Mouse (Mus musculus): ENCODE measurements around the gene Tmem30b. TPM values are rescaled to one million over a fixed set of nuclear protein-coding genes. Genes with fewer than 3 reads are reported as not detected.
"Not testable (repeated sequence)": the region's sequence is repeated elsewhere in the genome, so short reads cannot be mapped to it uniquely, and the experiment has no call there.

The Tmem30b gene
- polyA plus RNA-seq, 1 experiment from 2014 or later: 0.27 TPM

DNA sequence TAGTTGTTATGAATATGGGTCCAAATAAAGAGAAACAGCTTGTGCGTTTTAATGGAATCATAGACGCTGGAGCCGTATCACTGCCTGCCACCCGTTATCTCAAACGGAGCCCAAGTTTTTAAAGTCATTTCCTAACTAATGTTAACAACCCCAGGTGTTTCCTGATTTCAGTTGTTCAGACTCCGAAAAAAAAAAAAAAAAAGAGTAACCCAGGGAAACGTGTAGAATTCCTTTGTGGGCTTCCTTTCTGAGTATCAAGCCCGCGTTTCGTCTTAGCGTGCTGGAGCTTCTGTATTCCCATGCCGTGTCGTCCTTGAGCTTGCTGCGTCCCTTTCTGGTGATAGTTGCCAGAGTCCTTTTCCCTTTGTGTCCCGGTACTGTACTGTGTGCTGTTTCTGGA lies 28.4 kb upstream of the Tmem30b start:
- Histone ChIP-seq H3K27me3 (ENCODE audit: control insufficient read depth, insufficient read depth, low read length) (no peaks in the 10 kb centered on the region), H3K4me3 (ENCODE audit: control insufficient read depth in 1 of 2, insufficient read depth in 1 of 2, low read depth in 1 of 2, low read length in 2 of 2) (peak overlapping the region in 1 of 2 experiments; percentile 14; a peak in 1 of 4 replicates), H3K36me3 (ENCODE audit: control insufficient read depth, insufficient read depth, low read length) (no peaks in the 10 kb centered on the region), H3K9ac (ENCODE audit: low read length) (0 out of 2 replicates have a peak overlapping the region, but pooled peaks have one; percentile 44), H3K9me3 (ENCODE audit: control insufficient read depth, low read length) (no peaks in the 10 kb centered on the region), H3K27ac (replicated peaks in 1 of 2; ENCODE audit: control insufficient read depth in 1 of 2, insufficient read depth in 1 of 2, low read depth in 2 of 2, low read length in 2 of 2) (peak overlapping the region; percentile 24 to 53), H3K4me2 (ENCODE audit: low read length) (peak overlapping the region; percentile 58), H3K4me1 (ENCODE audit: control insufficient read depth in 2 of 2, insufficient read depth in 2 of 2, low read length in 2 of 2) (peaks cover 5% of the 10 kb centered on the region in 2 experiments)
- 37% methylated on average over 15 of the region's 15 CpGs for WGBS
- ATAC-seq (ENCODE audit: insufficient number of reproducible peaks, insufficient read depth, low FRiP score, low read depth): 0 out of 2 replicates have a peak, but pooled peaks have one; percentile 26

DNA sequence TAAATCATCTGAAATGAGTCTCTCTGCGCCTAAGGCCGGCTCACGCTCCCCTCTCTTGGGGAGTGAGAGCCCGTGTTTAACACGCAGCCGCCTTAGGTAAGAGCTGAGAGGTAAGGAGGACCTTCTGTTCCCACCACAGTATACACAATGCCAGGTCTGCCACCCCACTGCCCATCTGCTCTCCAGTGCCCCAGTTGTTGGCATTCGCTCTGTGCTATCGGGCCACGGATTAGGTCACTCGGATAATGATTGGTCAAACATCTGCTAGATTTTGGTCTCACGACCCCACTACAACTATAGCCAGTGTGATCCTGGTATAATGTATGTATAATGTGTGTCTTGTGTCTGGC lies 19.4 kb upstream of the Tmem30b start:
- Histone ChIP-seq H3K36me3 (ENCODE audit: control insufficient read depth, insufficient read depth, low read length) (no peaks in the 10 kb centered on the region), H3K4me2 (ENCODE audit: low read length) (peak overlapping the region; percentile 93), H3K4me1 (ENCODE audit: control insufficient read depth in 2 of 2, insufficient read depth in 2 of 2, low read length in 2 of 2) (peaks cover 0 to 4% of the 10 kb centered on the region in 2 experiments; a peak in 1 of 4 replicates), H3K9me3 (ENCODE audit: control insufficient read depth, low read length) (no peaks in the 10 kb centered on the region), H3K27ac (replicated peaks in 1 of 2; ENCODE audit: control insufficient read depth in 1 of 2, insufficient read depth in 1 of 2, low read depth in 2 of 2, low read length in 2 of 2) (no peak overlapping the region), H3K27me3 (ENCODE audit: control insufficient read depth, insufficient read depth, low read length) (no peaks in the 10 kb centered on the region), H3K9ac (ENCODE audit: low read length) (peak overlapping the region; percentile 67), H3K4me3 (ENCODE audit: control insufficient read depth in 1 of 2, insufficient read depth in 1 of 2, low read depth in 1 of 2, low read length in 2 of 2) (peak overlapping the region; percentile 40 to 42)
- no peak for ATAC-seq (ENCODE audit: insufficient number of reproducible peaks, insufficient read depth, low FRiP score, low read depth)
- 41% methylated on average over 11 of the region's 11 CpGs for WGBS

DNA sequence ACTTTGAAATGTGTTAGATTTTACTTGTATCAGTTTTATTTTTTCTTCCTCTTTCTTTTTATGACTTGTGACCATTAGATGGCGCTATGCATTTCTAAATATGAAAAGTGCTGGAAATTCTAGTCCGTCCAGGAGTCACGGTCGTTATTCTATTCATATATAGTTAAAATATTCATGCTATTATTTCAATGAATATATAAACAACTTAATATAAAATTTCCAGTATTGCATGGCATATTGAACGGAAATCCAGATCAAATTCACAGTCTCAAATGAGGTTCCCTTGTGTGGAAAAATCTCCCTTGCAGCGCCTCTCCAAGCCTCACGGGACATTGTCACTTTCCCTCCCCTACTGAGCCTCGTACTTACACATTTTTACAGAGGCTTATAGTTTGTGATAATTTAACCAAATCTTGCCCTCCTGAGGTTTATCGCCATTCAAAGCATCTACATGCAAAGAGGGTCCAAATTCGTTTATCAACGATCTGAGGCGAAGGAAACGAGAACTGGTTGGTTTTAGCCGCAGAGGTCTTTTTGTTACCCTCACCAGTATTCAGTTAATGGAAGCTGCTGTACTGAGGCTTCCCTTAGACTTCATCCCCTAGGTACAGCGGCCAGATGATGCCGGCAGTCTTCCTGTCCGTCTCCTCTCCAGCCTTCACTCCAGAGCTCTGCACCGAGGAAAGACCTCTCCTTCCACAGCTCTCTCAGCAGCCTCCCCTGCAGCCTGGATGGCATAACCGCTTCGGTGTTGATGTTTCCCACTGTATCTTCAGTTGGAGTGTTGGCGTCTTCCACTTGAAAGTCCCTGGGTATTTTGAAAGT lies 18.8 kb upstream of the Tmem30b start:
- Histone ChIP-seq H3K4me3 (ENCODE audit: control insufficient read depth in 1 of 2, insufficient read depth in 1 of 2, low read depth in 1 of 2, low read length in 2 of 2) (peak overlapping the region; percentile 40 to 42), H3K4me2 (ENCODE audit: low read length) (peak overlapping the region; percentile 93), H3K36me3 (ENCODE audit: control insufficient read depth, insufficient read depth, low read length) (no peaks in the 10 kb centered on the region), H3K4me1 (ENCODE audit: control insufficient read depth in 2 of 2, insufficient read depth in 2 of 2, low read length in 2 of 2) (peaks cover 0 to 4% of the 10 kb centered on the region in 2 experiments; a peak in 1 of 4 replicates), H3K9ac (ENCODE audit: low read length) (peak overlapping the region; percentile 67), H3K27ac (replicated peaks in 1 of 2; ENCODE audit: control insufficient read depth in 1 of 2, insufficient read depth in 1 of 2, low read depth in 2 of 2, low read length in 2 of 2) (no peak overlapping the region), H3K9me3 (ENCODE audit: control insufficient read depth, low read length) (no peaks in the 10 kb centered on the region), H3K27me3 (ENCODE audit: control insufficient read depth, insufficient read depth, low read length) (no peaks in the 10 kb centered on the region)
- ATAC-seq (ENCODE audit: insufficient number of reproducible peaks, insufficient read depth, low FRiP score, low read depth): no peak
- 11% methylated on average over 21 of the region's 21 CpGs for WGBS

DNA sequence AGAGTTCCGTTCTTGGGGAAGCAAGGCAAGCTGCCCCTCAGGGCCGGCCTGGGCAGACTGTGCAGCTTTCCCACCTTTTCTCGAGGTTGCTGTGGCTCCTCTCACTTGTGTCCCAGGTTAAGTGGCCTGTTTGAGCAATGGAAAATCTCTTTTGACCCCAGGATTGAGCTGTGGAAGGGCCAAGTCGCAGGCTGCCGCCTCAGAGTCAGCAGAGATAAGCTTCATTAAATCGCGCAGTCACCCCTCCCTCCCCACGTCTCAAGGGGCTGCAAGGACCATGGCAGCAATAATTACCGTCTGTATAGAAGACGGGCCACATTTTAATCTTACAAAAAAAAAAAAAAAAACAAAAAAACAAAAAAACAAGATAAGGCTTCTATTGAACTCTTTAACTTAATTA lies 18.0 kb upstream of the Tmem30b start:
- Histone ChIP-seq H3K36me3 (ENCODE audit: control insufficient read depth, insufficient read depth, low read length) (no peaks in the 10 kb centered on the region), H3K9ac (ENCODE audit: low read length) (no peak overlapping the region), H3K27me3 (ENCODE audit: control insufficient read depth, insufficient read depth, low read length) (no peaks in the 10 kb centered on the region), H3K4me2 (ENCODE audit: low read length) (no peak overlapping the region), H3K4me1 (ENCODE audit: control insufficient read depth in 2 of 2, insufficient read depth in 2 of 2, low read length in 2 of 2) (peaks cover 0 to 4% of the 10 kb centered on the region in 2 experiments; a peak in 1 of 4 replicates), H3K9me3 (ENCODE audit: control insufficient read depth, low read length) (no peaks in the 10 kb centered on the region), H3K27ac (replicated peaks in 1 of 2; ENCODE audit: control insufficient read depth in 1 of 2, insufficient read depth in 1 of 2, low read depth in 2 of 2, low read length in 2 of 2) (no peak overlapping the region), H3K4me3 (ENCODE audit: control insufficient read depth in 1 of 2, insufficient read depth in 1 of 2, low read depth in 1 of 2, low read length in 2 of 2) (no peak overlapping the region)
- ATAC-seq (ENCODE audit: insufficient number of reproducible peaks, insufficient read depth, low FRiP score, low read depth): no peak
- WGBS: 15% methylated on average over 10 of the region's 10 CpGs

DNA sequence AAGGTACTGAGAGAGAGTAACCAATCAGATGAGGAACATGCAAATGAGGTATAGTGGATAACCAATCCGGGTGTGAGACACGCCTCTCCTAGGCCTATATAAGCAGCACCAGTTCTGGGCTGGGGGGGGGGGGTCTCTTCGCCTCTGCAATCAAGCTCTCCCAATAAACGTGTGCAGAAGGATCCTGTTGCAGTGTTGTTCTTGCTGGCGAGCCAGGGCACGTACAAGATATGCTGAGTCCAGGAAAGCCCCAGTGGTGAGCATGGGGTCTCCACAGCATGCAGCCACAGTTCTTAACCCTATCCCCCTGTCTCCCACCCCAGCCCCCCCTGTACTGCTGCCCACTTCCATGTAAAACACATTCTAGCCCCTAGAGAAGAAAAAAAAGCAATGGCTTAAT lies 16.9 kb upstream of the Tmem30b start:
- H3K27ac ChIP-seq (replicated peaks in 1 of 2; ENCODE audit: control insufficient read depth in 1 of 2, insufficient read depth in 1 of 2, low read depth in 2 of 2, low read length in 2 of 2); H3K9me3 ChIP-seq (ENCODE audit: control insufficient read depth, low read length); H3K36me3 ChIP-seq (ENCODE audit: control insufficient read depth, insufficient read depth, low read length); H3K27me3 ChIP-seq (ENCODE audit: control insufficient read depth, insufficient read depth, low read length); H3K4me2 ChIP-seq (ENCODE audit: low read length); H3K4me3 ChIP-seq (ENCODE audit: control insufficient read depth in 1 of 2, insufficient read depth in 1 of 2, low read depth in 1 of 2, low read length in 2 of 2); H3K4me1 ChIP-seq (ENCODE audit: control insufficient read depth in 2 of 2, insufficient read depth in 2 of 2, low read length in 2 of 2); H3K9ac ChIP-seq (ENCODE audit: low read length); ATAC-seq (ENCODE audit: insufficient number of reproducible peaks, insufficient read depth, low FRiP score, low read depth): not testable (repeated sequence)
- 70% methylated on average over 5 of the region's 6 CpGs for WGBS

DNA sequence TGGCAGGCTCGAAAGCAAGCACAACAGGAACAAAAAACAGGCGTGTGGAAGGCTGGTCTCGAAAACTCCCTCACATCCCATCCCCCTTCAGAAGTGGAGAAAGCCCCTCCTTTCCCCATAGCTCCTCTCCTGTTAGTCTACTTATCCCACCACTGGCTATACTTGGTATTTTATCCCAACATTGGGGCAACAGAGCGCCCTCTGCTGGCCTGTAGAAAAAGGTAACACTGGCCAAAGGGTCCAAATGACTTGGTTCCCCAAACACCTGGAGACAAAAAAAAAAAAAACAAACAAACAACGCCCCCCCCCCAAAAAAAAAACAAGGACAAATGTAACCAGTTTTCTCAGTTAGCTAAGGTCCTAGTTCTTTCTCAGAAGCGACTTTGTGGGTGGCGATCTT lies 13.9 kb upstream of the Tmem30b start:
- Histone ChIP-seq H3K4me1 (ENCODE audit: control insufficient read depth in 2 of 2, insufficient read depth in 2 of 2, low read length in 2 of 2) (no peaks in the 10 kb centered on the region), H3K4me2 (ENCODE audit: low read length) (no peak overlapping the region), H3K9ac (ENCODE audit: low read length) (no peak overlapping the region), H3K27ac (replicated peaks in 1 of 2; ENCODE audit: control insufficient read depth in 1 of 2, insufficient read depth in 1 of 2, low read depth in 2 of 2, low read length in 2 of 2) (no peak overlapping the region), H3K27me3 (ENCODE audit: control insufficient read depth, insufficient read depth, low read length) (no peaks in the 10 kb centered on the region), H3K36me3 (ENCODE audit: control insufficient read depth, insufficient read depth, low read length) (no peaks in the 10 kb centered on the region), H3K4me3 (ENCODE audit: control insufficient read depth in 1 of 2, insufficient read depth in 1 of 2, low read depth in 1 of 2, low read length in 2 of 2) (no peak overlapping the region), H3K9me3 (ENCODE audit: control insufficient read depth, low read length) (no peaks in the 10 kb centered on the region)
- ATAC-seq (ENCODE audit: insufficient number of reproducible peaks, insufficient read depth, low FRiP score, low read depth): no peak
- WGBS: 50% methylated on average over 7 of the region's 7 CpGs

DNA sequence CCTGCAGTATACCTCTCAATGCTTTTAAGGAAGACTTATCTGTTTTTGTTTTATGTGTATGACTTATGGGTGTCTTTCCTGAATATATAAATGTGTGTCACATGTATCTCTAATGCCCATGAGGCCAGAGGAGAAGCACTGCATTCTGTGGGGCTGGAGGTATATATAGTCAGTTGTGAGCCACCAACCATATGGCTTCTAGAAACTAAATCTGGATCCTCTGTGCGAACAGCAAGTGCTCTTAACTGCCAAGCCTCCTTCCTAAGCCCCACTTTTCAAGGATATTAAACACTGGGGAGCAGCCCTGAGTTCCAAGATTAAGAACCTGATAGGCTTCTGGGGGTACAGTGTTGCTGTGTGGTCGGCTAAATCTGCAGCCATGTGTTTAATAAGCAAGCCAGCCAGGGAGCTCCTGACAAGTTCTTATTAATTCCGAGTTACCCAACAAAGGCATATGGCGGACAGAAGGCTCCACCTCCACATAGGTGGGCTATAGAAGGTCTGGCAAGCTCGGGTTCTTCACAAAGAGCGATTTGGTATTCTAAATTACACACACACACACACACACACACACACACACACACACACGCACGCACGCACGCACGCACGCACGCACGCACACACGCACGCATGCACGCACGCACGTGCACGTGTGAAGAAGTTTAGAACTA lies 12.5 kb upstream of the Tmem30b start:
- H3K36me3 ChIP-seq (ENCODE audit: control insufficient read depth, insufficient read depth, low read length): no peaks in the 10 kb centered on the region

More for the DNA sequence above, 12.5 kb upstream of the Tmem30b start:
- H3K27ac ChIP-seq (replicated peaks in 1 of 2; ENCODE audit: control insufficient read depth in 1 of 2, insufficient read depth in 1 of 2, low read depth in 2 of 2, low read length in 2 of 2): no peak overlapping the region
- 80% methylated on average over 20 of the region's 20 CpGs for WGBS
- no peaks in the 10 kb centered on the region for H3K4me1 ChIP-seq (ENCODE audit: control insufficient read depth in 2 of 2, insufficient read depth in 2 of 2, low read length in 2 of 2)
- H3K4me3 ChIP-seq (ENCODE audit: control insufficient read depth in 1 of 2, insufficient read depth in 1 of 2, low read depth in 1 of 2, low read length in 2 of 2): no peak overlapping the region
- no peak overlapping the region for H3K4me2 ChIP-seq (ENCODE audit: low read length)
- ATAC-seq (ENCODE audit: insufficient number of reproducible peaks, insufficient read depth, low FRiP score, low read depth): no peak
- H3K27me3 ChIP-seq (ENCODE audit: control insufficient read depth, insufficient read depth, low read length): no peaks in the 10 kb centered on the region
- no peaks in the 10 kb centered on the region for H3K9me3 ChIP-seq (ENCODE audit: control insufficient read depth, low read length)
- H3K9ac ChIP-seq (ENCODE audit: low read length): no peak overlapping the region

Data from heart, embryonic 14.5 days (tissue).